Mouse (Mus musculus) heart, postnatal 0 days (tissue): Measurements from ENCODE around the gene Ppp6r1. TPM values are rescaled to one million over a fixed set of nuclear protein-coding genes. Genes with fewer than 3 reads are reported as not detected.
"Not testable (repeated sequence)": the region's sequence is repeated elsewhere in the genome, so short reads cannot be mapped to it uniquely, and the experiment has no call there.

Source experiments
- ATAC-seq: fragments of 200-750 bp; cut with Nextera tagmentation; 2 replicates; pipeline ENCODE4 v1.8.0; 2017; ENCODE audit warnings: low read depth, moderate number of reproducible peaks, moderate library complexity; ENCODE audit not compliant: insufficient read depth
- DNase-seq: peaks from one replicate; pipeline ENCODE4 v3.0.0-alpha.2; 2016; ENCODE audit warnings: low spot score
- H3K27ac ChIP-seq: fragments of 300-500 bp; sonication (generic); 2 replicates; pipeline ENCODE4 v1.5.1; 2014; ENCODE audit warnings: low read depth, mild to moderate bottlenecking
- H3K27me3 ChIP-seq: fragments of 300-500 bp; sonication (generic); 2 replicates; pipeline ENCODE4 v1.6.1; 2014; ENCODE audit warnings: low read length, mixed read lengths; ENCODE audit not compliant: control insufficient read depth, insufficient read depth
- H3K36me3 ChIP-seq: fragments of 300-500 bp; sonication (generic); replicated peaks from 2 replicates; pipeline ENCODE4 v1.6.1; 2014; ENCODE audit warnings: low read length, mixed read lengths; ENCODE audit not compliant: control insufficient read depth, insufficient read depth
- H3K4me1 ChIP-seq: fragments of 300-500 bp; sonication (generic); 2 replicates; pipeline ENCODE4 v1.6.1; 2014; ENCODE audit warnings: antibody characterized with exemption; ENCODE audit not compliant: control insufficient read depth, insufficient read depth
- H3K4me2 ChIP-seq: fragments of 300-500 bp; sonication (generic); 2 replicates; pipeline ENCODE4 v1.6.1; 2014; ENCODE audit warnings: low read depth, mild to moderate bottlenecking, low read length, moderate library complexity
- H3K4me3 ChIP-seq: fragments of 300-500 bp; sonication (generic); 2 replicates; pipeline ENCODE4 v1.5.1; 2014; ENCODE audit warnings: low read depth, low read length
- H3K9ac ChIP-seq: fragments of 300-500 bp; sonication (generic); replicated peaks from 2 replicates; pipeline ENCODE4 v1.6.1; 2014; ENCODE audit warnings: low read depth, low read length, mixed read lengths
- H3K9me3 ChIP-seq: fragments of 300-500 bp; sonication (generic); replicated peaks from 2 replicates; pipeline ENCODE4 v1.6.1; 2016; ENCODE audit warnings: low read length; ENCODE audit not compliant: control insufficient read depth
- CTCF ChIP-seq: IDR thresholded peaks from 2 replicates; pipeline ENCODE4 v1.5.1; 2016; ENCODE audit warnings: antibody characterized with exemption, control low read depth, low read depth
- EP300 ChIP-seq: IDR thresholded peaks from 2 replicates; pipeline ENCODE4 v1.6.1; 2016; ENCODE audit warnings: antibody characterized with exemption, low read depth
- WGBS: fragments of 180-500 bp; shearing (Covaris S2); extraction: QIAGEN DNeasy Blood & Tissue Kit; methylation state at CpG from one replicate; pipeline ENCODE4 v1.1.7; 2014; 5-methylcytosine and 5-hydroxymethylcytosine counted together
- polyA plus RNA-seq: library from polyadenylated mRNA; unstranded; fragments of >200 nt; fragmentation: Nextera tagmentation; extraction: Ambion mirVana; gene quantifications from 2 replicates; pipeline ENCODE4 v1.2.1, GENCODE M21; 2015
- total RNA-seq: library from RNA; depleted of rRNA; stranded (reverse); fragments of >200 nt; gene quantifications from 2 replicates; pipeline ENCODE4 v1.2.3, GENCODE M21; 2014; ENCODE audit warnings: low replicate concordance; rRNA removed

Gene Ppp6r1
- total and polyA plus RNA-seq, 2 experiments from 2014 or later: 5.7 to 101 TPM

- H3K4me1 ChIP-seq: no peaks in the 10 kb centered on the region
- ATAC-seq (no peak), DNase-seq (no peak)
- no peak for TF ChIP-seq CTCF
- TF ChIP-seq EP300: no peak
- no peaks in the 10 kb centered on the region for H3K27me3 ChIP-seq
- no peak overlapping the region for H3K4me2 ChIP-seq
- H3K9me3 ChIP-seq: no peaks in the 10 kb centered on the region
- H3K36me3 ChIP-seq: no peaks in the 10 kb centered on the region
- H3K27ac ChIP-seq: no peak overlapping the region
- no peak overlapping the region for H3K9ac ChIP-seq
- no peak overlapping the region for H3K4me3 ChIP-seq
- WGBS: 61% methylated on average over 5 of the region's 5 CpGs
Observed at GRCm38 (mm10) chr7:4608002-4608401, 50.8 kb downstream of the Ppp6r1 start.

GRCm38 (mm10) chr7:4603873-4604272 lies 54.9 kb downstream of the Ppp6r1 start, which contains the start of gene Ptprh:
Gene Ptprh, minus strand, starts transcription at chr7:4604041.
- ATAC-seq: no peak
- Histone ChIP-seq H3K9ac (no peak within 1 kb of the TSS), H3K4me3 (no peak within 1 kb of the TSS), H3K27ac (no peak within 1 kb of the TSS), H3K36me3 (no peaks in the 10 kb centered on the region), H3K9me3 (no peaks in the 10 kb centered on the region), H3K4me2 (no peak within 1 kb of the TSS), H3K4me1 (no peaks in the 10 kb centered on the region), H3K27me3 (no peaks in the 10 kb centered on the region)
- TF ChIP-seq CTCF (no peak), EP300 (no peak)
- WGBS: 60% methylated on average over 6 of the region's 6 CpGs
- DNase-seq: no peak

- DNase-seq: no peak
- ATAC-seq: no peak
- no peak overlapping the region for H3K27ac ChIP-seq
- WGBS: 80% methylated on average over 6 of the region's 6 CpGs
- H3K36me3 ChIP-seq: no peaks in the 10 kb centered on the region
- H3K9ac ChIP-seq: no peak overlapping the region
- no peak overlapping the region for H3K4me2 ChIP-seq
- no peaks in the 10 kb centered on the region for H3K4me1 ChIP-seq
- no peaks in the 10 kb centered on the region for H3K27me3 ChIP-seq
- TF ChIP-seq EP300 (no peak), CTCF (no peak)
- no peaks in the 10 kb centered on the region for H3K9me3 ChIP-seq
- no peak overlapping the region for H3K4me3 ChIP-seq
Observed at GRCm38 (mm10) chr7:4602969-4603368, 55.9 kb downstream of the Ppp6r1 start.

- not testable (repeated sequence) for H3K9me3 ChIP-seq, ATAC-seq, H3K4me3 ChIP-seq, H3K27ac ChIP-seq, DNase-seq, H3K4me2 ChIP-seq, H3K36me3 ChIP-seq, H3K4me1 ChIP-seq, H3K27me3 ChIP-seq, H3K9ac ChIP-seq
- 54% methylated on average over 4 of the region's 4 CpGs for WGBS
Observed at GRCm38 (mm10) chr7:4597046-4597445, 61.8 kb downstream of the Ppp6r1 start.

Other genes with a start within 250 kb of the Ppp6r1 start
- gene Rdh13, start 213.4 kb downstream of the Ppp6r1 start, total RNA-seq: 19.4 and 70.3 TPM in 2 replicates
- 24.9 and 28.0 TPM in 2 replicates for gene Rdh13, start 213.4 kb downstream of the Ppp6r1 start, polyA plus RNA-seq
- 0.88 and 6.1 TPM in 2 replicates for gene Eps8l1, start 198.3 kb downstream of the Ppp6r1 start, total RNA-seq
- 1.00 and 4.0 TPM in 2 replicates for gene Eps8l1, start 198.3 kb downstream of the Ppp6r1 start, polyA plus RNA-seq
- gene Ppp1r12c, start 157.3 kb downstream of the Ppp6r1 start, total RNA-seq: 89.1 and 105 TPM in 2 replicates
- 22.5 and 24.2 TPM in 2 replicates for gene Ppp1r12c, start 157.3 kb downstream of the Ppp6r1 start, polyA plus RNA-seq
- 27.4 and 28.3 TPM in 2 replicates for gene Tnnt1, start 142.6 kb downstream of the Ppp6r1 start, total RNA-seq
- 93.7 and 106 TPM in 2 replicates for gene Tnnt1, start 142.6 kb downstream of the Ppp6r1 start, polyA plus RNA-seq
- gene Tnni3, start 134.8 kb downstream of the Ppp6r1 start, total RNA-seq: 4,764 and 5,473 TPM in 2 replicates
- 8,811 and 8,917 TPM in 2 replicates for gene Tnni3, start 134.8 kb downstream of the Ppp6r1 start, polyA plus RNA-seq
- gene Dnaaf3, start 126.6 kb downstream of the Ppp6r1 start, total RNA-seq: 0.11 and 2.6 TPM in 2 replicates
- gene Dnaaf3, start 126.6 kb downstream of the Ppp6r1 start, polyA plus RNA-seq: 0.60 and 0.63 TPM in 2 replicates
- 0.23 and 1.4 TPM in 2 replicates for gene Syt5, start 111.5 kb downstream of the Ppp6r1 start, total RNA-seq
- 0.70 and 0.92 TPM in 2 replicates for gene Syt5, start 111.5 kb downstream of the Ppp6r1 start, polyA plus RNA-seq
- gene Ptprh, start 55.0 kb downstream of the Ppp6r1 start, total RNA-seq: not detected in 2 replicates
- gene Ptprh, start 55.0 kb downstream of the Ppp6r1 start, polyA plus RNA-seq: not detected in 2 replicates
- gene Tmem86b, start 27.6 kb downstream of the Ppp6r1 start, total RNA-seq: 4.8 and 11.5 TPM in 2 replicates
- gene Tmem86b, start 27.6 kb downstream of the Ppp6r1 start, polyA plus RNA-seq: 0.33 and 0.82 TPM in 2 replicates
- 138 and 156 TPM in 2 replicates for gene Hspbp1, start 26.0 kb upstream of the Ppp6r1 start, total RNA-seq
- 69.8 and 72.9 TPM in 2 replicates for gene Hspbp1, start 26.0 kb upstream of the Ppp6r1 start, polyA plus RNA-seq
- 7.1 and 10.9 TPM in 2 replicates for gene Brsk1, start 31.6 kb upstream of the Ppp6r1 start, total RNA-seq
- 0.22 and 0.36 TPM in 2 replicates for gene Brsk1, start 31.6 kb upstream of the Ppp6r1 start, polyA plus RNA-seq
- gene Tmem150b, start 66.2 kb upstream of the Ppp6r1 start, total RNA-seq: 0.23 TPM in 1 of 2 replicates, not detected in the other
- not detected in 2 replicates for gene Tmem150b, start 66.2 kb upstream of the Ppp6r1 start, polyA plus RNA-seq
- 59.1 and 62.9 TPM in 2 replicates for gene Kmt5c, start 81.1 kb upstream of the Ppp6r1 start, total RNA-seq
- gene Kmt5c, start 81.1 kb upstream of the Ppp6r1 start, polyA plus RNA-seq: 38.3 and 42.9 TPM in 2 replicates
- gene Cox6b2, start 94.1 kb upstream of the Ppp6r1 start, total RNA-seq: 20.8 TPM in 1 of 2 replicates, not detected in the other
- 27.1 and 27.8 TPM in 2 replicates for gene Cox6b2, start 94.1 kb upstream of the Ppp6r1 start, polyA plus RNA-seq
- gene Fam71e2, start 112.3 kb upstream of the Ppp6r1 start, total RNA-seq: not detected in 2 replicates
- not detected in 2 replicates for gene Fam71e2, start 112.3 kb upstream of the Ppp6r1 start, polyA plus RNA-seq
- gene Il11, start 123.8 kb upstream of the Ppp6r1 start, total RNA-seq: not detected in 2 replicates
- gene Il11, start 123.8 kb upstream of the Ppp6r1 start, polyA plus RNA-seq: not detected in 2 replicates
- gene Tmem190, start 123.9 kb upstream of the Ppp6r1 start, total RNA-seq: not detected in 2 replicates
- not detected in 2 replicates for gene Tmem190, start 123.9 kb upstream of the Ppp6r1 start, polyA plus RNA-seq
- 2.2 and 21.0 TPM in 2 replicates for gene Tmem238, start 130.6 kb upstream of the Ppp6r1 start, total RNA-seq
- 8.0 and 8.6 TPM in 2 replicates for gene Tmem238, start 130.6 kb upstream of the Ppp6r1 start, polyA plus RNA-seq
- 141 and 173 TPM in 2 replicates for gene Rpl28, start 133.9 kb upstream of the Ppp6r1 start, total RNA-seq
- 259 and 269 TPM in 2 replicates for gene Rpl28, start 133.9 kb upstream of the Ppp6r1 start, polyA plus RNA-seq
- gene Ube2s, start 153.6 kb upstream of the Ppp6r1 start, total RNA-seq: 440 and 486 TPM in 2 replicates
- gene Ube2s, start 153.6 kb upstream of the Ppp6r1 start, polyA plus RNA-seq: 156 and 174 TPM in 2 replicates
- 0.23 TPM in 1 of 2 replicates, not detected in the other for gene Shisa7, start 185.7 kb upstream of the Ppp6r1 start, total RNA-seq
- not detected in 2 replicates for gene Shisa7, start 185.7 kb upstream of the Ppp6r1 start, polyA plus RNA-seq
- gene Isoc2b, start 211.2 kb upstream of the Ppp6r1 start, total RNA-seq: 1.4 and 20.0 TPM in 2 replicates
- gene Isoc2b, start 211.2 kb upstream of the Ppp6r1 start, polyA plus RNA-seq: 4.5 and 6.5 TPM in 2 replicates
- 15.2 and 25.6 TPM in 2 replicates for gene Isoc2a, start 218.1 kb upstream of the Ppp6r1 start, total RNA-seq
- 1.4 and 1.6 TPM in 2 replicates for gene Isoc2a, start 218.1 kb upstream of the Ppp6r1 start, polyA plus RNA-seq
- 0.88 TPM in 1 of 2 replicates, not detected in the other for gene Gm36210, start 247.5 kb upstream of the Ppp6r1 start, total RNA-seq
- 0.08 and 0.12 TPM in 2 replicates for gene Gm36210, start 247.5 kb upstream of the Ppp6r1 start, polyA plus RNA-seq